Mouse (Mus musculus) ovary, postnatal 14 days (tissue): ENCODE data around the gene Kdelc2.

Source experiments
- DNase-seq: peaks from one replicate; pipeline ENCODE4 v3.0.0; 2022; ENCODE audit warnings: low spot score

Gene Kdelc2

DNA sequence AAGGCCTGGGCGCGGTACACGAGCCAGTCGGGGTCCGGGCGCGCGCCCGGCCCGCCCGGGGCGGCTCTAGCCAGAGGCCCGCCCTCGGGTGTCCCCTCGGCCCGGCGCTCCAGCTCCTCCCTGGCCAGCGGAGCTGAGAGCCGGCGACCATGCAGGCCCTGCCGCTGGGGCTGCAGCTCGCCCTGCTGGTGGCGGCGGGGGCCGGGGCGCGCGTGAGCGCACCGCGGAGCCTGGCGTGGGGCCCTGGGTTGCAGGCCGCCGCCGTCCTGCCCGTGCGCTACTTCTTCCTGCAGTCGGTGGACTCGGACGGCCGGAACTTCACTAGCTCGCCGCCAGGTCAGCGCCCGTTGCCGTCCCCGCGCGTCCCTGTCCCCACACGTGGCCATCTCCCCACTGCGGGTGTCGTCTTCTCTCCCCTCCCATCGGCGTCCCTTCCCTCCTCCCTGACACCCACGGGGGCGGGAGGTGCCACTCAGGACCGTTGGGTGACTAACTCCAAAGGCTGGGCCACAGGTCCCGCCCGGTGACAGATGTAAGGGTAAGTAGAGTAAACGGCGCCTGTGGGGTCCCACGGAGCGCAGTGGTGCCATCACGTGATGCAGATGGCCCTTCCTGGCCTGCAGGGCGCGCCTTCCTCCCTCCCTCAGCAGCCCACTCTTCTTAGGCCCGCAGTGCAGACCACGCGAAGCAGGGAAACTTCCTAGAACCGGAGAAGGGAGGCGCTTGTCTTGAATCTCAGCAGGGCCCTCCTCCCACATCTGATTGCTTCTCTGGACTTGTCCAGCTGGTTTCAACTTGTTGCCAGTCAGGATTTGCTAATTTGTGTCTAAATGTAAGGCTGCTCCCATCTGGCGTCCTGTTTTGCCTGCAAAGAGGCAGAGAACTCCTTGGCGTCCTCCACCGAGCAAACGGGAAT, at the start of gene Kdelc2:
Kdelc2 (plus strand) TSS at position 75 of the 916 bp plus-strand sequence.
- peak; percentile 71 for DNase-seq

DNA sequence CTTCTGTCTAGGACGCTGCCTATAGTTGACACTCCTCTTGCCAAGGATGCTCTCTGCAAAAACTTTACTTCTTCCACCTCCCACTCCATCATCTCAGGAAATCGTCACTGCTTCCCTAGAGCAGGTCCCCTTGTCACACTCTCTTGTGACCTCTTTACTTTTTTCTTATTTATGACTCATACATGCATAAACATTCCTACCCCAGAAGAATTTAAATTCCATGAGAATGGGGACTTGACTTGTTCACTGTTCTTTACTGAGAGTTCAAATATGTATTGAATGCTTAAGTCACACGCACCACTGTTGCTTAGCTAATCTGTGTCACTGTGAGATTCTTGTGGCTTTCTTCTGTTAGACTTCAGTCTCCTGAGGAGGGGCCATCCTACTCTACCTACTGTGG, 48.7 kb upstream of the Kdelc2 start:
- no peak for DNase-seq

DNA sequence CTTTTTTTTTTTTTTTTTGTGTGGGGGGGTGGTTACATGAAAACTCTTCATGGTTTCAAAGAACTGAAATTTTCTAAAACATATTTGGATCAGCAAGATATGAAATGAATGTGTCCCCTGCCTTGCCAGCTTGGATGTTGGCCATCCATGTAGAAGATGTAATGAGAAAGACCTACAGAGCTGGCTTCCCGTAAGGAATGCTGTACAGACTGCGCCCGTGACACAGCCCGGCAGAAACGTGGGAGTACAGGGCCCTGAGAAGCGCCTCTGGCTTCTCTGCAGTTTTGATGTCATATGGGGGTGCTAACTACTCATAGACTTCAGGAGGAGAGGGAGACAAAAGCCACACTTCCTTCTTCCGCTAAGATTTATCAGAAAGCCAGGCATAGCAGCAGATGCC, 44.2 kb upstream of the Kdelc2 start:
- DNase-seq = no peak

- no peak for DNase-seq
Measured at GRCm38 (mm10) chr9:53340328-53340916, 43.4 kb upstream of the Kdelc2 start.

DNA sequence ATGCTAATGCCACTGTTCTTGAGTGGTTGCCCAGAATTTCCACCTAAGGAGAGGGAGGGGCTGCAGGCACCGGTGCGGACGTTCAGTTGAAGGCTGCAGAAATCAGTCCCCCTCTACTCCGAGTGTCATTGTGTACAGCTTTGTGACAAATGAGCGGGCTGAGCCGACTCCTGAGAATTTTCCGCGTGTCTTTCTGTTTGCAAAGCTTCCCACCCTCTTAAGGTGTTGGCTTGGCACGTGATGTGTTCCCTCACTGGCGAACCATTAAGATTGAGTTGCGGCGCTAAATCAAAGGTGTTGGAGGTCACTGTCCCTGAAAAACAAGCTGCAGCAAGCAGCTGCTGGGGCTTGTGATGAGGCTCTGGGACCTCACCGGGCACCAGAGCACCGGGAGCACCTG, 42.9 kb upstream of the Kdelc2 start:
- DNase-seq = no peak

GRCm38 (mm10) chr9:53341981-53342380, 41.8 kb upstream of the Kdelc2 start:
- DNase-seq = no peak

GRCm38 (mm10) chr9:53344646-53345432, 39.0 kb upstream of the Kdelc2 start:
- DNase-seq = no peak

GRCm38 (mm10) chr9:53345728-53346127, 38.1 kb upstream of the Kdelc2 start:
- DNase-seq = no peak

- no peak for DNase-seq
Measured at GRCm38 (mm10) chr9:53346402-53346801, 37.4 kb upstream of the Kdelc2 start.

DNA sequence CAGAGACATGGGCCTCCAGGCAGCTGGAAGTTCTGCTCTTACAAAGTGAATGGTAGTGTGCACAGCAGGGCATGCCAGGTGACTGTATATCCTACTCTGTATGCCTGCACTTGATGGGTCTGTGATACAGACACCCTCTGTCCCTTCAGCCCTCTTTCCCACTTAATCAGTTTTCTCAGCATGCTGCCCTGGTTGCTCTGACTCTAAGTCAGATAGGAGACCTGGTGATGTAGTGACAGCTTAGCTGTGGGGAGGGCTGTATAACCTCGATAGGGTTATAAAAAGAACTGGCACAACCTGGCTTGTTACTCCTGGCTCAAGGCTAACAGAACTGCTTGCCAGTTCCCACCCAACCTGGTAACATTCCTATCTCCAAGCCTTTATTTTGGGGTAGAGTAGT, 34.6 kb upstream of the Kdelc2 start:
- DNase-seq = no peak

DNA sequence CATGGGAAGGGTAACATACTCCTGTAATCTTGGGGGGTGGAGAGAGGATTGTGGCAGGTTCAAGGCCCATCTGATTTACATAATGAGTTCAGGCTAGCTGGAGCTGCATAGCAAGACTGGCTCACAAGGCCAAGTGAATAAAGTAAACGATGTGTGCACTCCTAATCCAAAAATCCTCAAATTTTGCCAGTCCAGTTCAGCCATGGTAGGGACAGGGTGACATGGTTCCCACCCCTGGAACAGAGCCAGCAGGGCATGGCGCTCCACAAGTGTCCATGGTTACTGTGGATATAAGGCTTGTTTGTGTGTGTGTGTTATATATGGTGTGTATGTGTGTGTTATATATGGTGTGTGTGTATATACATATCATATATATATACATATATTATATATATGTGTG, 33.5 kb upstream of the Kdelc2 start:
- DNase-seq = no peak

DNA sequence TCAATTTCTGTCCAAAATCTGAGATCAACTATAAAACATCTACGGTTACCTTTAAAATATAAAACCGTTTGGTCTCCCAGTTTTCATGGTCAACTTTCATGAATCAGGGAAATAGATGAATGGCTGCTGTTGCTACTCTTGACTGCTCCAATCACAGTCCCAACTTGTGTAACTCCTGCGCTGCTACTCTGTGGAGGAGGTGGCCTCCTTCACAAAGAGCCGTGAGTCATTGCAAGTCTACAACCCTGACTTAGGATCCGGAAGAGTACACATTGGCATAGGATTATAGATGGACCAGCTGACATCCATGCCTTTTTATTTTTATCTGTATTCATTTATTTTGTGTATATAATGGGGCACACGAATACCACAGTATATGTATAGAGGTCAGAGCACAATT, 31.9 kb upstream of the Kdelc2 start:
- DNase-seq = no peak

DNA sequence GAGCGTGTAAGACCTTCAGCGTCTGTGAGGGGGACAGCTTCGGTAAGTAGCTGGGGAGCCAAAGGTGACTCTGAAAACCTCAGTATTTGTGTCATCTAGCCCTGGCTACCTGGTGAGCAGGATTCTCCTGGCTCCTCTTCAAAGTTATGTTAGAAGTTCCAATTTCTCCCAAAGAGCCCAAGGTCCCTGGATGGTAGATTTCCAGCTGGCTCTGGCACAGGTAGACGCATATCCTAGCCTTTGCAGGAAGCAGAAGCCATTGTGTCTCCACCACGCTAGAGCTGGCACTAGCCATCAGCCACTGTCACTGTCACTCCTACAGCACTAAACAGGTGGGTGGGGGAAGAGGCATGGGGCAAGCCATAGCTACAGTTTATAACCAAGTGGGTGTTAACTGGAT, 30.7 kb upstream of the Kdelc2 start:
- no peak for DNase-seq

DNA sequence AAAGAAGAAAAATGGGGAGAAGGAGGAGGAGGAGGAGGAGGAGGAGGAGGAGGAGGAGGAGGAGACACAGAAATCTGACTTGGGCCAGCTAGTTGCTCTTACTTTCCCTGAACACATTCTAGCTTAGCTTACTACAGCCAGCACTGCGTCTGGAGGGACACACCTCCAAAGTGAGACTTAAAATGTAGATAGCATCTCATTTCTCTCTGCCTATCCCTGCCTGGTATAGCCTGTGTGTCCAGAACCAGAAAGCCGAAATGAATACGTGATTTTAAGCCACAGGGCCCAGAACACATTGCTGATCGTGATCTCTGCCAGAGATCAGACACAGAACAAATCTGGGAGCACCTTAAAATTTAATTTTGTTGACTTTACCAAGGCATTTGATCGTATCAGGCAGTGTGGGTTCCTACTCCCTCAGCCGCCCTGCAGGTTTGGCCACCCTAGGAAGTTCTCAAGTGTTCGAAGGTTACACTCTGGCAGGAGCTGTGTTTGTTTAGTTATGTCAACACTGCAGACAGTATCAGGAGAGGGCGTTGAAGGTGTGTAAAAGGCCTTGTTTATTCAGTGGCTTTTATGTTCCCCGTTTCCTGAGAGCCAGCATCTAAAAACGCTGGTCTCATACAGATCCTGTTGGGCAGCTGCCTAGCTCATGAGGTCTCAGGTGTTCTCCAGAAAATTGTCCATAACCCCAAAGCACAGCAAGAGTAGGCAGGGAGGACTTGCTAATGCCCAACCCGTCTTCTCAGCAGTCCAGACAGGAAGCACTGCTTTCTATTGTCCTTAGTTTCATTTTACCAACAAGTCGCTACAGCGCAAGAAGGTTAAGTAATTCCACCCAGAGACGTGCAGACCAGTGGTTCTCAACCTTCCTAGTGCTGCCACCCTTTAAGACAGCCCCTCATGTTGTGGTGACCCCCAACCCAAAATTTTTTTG, 27.3 kb upstream of the Kdelc2 start:
- DNase-seq = no peak

DNA sequence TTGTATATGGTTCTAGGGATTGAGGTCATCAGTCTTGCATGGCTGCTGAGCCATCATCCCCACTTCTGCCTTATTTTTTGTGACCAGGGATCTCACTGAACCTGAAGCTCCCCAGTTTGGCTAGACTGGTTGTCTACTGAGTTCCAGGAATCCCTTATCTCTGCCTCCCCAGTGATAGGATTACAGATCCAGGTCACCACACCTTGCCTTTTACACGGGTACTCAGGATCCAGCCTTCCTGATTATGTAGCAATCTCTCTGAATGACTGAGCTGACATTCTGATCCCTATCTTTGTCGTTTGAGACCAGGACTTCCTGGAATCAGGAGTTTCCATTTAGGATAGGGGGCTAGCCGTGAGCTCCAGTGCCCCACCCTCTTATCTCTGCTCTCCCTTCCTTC, 12.5 kb upstream of the Kdelc2 start:
- DNase-seq = no peak

DNA sequence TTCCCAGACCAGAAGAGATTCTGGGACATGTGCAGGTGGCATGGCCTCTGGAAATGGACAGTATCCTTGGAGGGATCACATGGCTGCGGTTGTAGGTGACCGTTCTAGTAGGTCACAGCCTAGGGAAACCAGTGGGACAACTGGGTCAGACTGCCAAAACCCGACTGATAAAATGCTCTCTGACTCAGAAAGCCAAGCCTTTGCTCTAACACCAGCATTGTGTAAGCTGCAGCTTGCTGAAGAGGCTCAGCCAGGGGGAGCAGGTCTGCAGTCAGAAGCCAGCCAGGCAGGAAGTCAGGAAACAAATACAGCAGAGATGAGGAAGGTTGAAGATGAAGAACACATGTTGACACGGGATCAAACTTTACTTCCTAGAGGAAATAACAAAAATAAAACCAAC, 7.9 kb upstream of the Kdelc2 start:
- DNase-seq = no peak

- no peak for DNase-seq
Measured at GRCm38 (mm10) chr9:53376820-53377219, 7.0 kb upstream of the Kdelc2 start.

DNA sequence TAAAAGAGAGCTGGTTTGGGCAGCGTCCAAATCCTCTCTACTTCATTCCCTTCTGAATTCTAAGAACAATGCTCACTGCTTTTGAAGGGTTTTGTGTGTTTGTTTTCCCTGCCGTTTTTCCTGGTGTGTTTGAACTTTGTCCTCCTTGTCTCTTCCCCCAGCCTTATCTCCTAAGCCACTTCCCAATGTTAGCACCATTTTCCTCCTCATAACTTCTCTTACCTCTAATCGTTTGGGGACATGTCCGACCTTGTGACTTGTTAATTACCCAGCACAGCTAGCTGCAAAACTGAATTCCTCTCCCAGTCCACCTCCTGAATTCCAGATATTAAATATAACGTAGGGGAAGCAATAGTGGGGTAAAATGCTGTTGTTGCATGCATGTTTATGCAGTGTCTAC, 6.2 kb upstream of the Kdelc2 start:
- DNase-seq = no peak

- no peak for DNase-seq
Measured at GRCm38 (mm10) chr9:53378171-53378570, 5.7 kb upstream of the Kdelc2 start.

GRCm38 (mm10) chr9:53380595-53380994, 3.2 kb upstream of the Kdelc2 start:
- DNase-seq = no peak

DNA sequence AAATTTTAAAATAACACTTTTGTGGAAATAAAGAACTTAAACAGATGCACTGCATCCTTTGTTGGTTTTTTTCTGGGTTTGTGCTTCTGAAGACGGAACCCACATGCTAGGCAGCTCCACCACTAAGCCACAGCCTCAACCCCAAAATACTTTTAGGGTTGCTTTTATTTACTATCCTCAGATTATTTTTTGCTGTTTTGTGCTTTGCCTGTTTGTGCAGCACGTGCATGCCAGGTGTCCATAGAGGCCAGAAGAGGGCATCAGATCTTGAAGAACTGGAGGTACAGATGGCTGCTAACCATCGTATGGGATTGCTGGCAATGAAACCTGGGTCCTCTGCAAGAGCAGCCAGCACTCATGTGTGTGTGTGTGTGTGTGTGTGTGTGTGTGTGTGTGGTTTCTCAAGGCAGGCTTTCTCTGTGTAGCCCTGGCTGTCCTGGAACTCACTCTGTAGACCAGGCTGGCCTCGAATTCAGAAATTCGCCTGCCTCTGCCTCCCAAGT, 2.7 kb upstream of the Kdelc2 start:
- no peak for DNase-seq

- no peak for DNase-seq
Measured at GRCm38 (mm10) chr9:53384873-53385272, 1.0 kb downstream of the Kdelc2 start.
